Mouse (Mus musculus) kidney, adult 2 months (tissue): ENCODE data around the gene Zfp143.

Experiments
- CTCF ChIP-seq: fragments of 200-500 bp; conservative IDR thresholded peaks from 2 replicates; pipeline ENCODE4 v1.5.1; 2011; ENCODE audit warnings: low read depth, mild to moderate bottlenecking, control low read depth, low read length, moderate library complexity, mixed read lengths; ENCODE audit not compliant: insufficient read depth, insufficient read length
- POLR2A ChIP-seq: fragments of 200-500 bp; IDR thresholded peaks from one replicate; pipeline ENCODE4 v1.6.1; 2011; ENCODE audit warnings: low read depth, low read length, control low read depth

GRCm38 (mm10) chr7:110105041-110105440, 44.0 kb downstream of the Zfp143 start:
- TF ChIP-seq POLR2A (no peak), CTCF (no peak)
